Mouse (Mus musculus) heart, adult 2 months (tissue): ENCODE measurements around the gene Nr2c1. TPM values are rescaled to one million over a fixed set of nuclear protein-coding genes. Genes with fewer than 3 reads are reported as not detected.

ENCODE experiments used
- DNase-seq, 2 experiments: peaks; one replicate each; pipeline ENCODE4 v3.0.0; 2021
- H3K27ac ChIP-seq: fragments of 200-600 bp; 2 replicates; pipeline ENCODE4 v1.8.1; 2022
- H3K27me3 ChIP-seq: fragments of 200-500 bp; 2 replicates; pipeline ENCODE4 v1.6.1; 2012; ENCODE audit warnings: mild to moderate bottlenecking, low read length, inconsistent platforms, mixed read lengths; ENCODE audit not compliant: control insufficient read depth, insufficient read depth
- H3K36me3 ChIP-seq: fragments of 200-500 bp; 2 replicates; pipeline ENCODE4 v1.6.1; 2012; ENCODE audit warnings: low read length, inconsistent platforms; ENCODE audit not compliant: control insufficient read depth, insufficient read depth
- H3K4me1 ChIP-seq: fragments of 200-500 bp; 2 replicates; pipeline ENCODE4 v1.6.1; 2011; ENCODE audit warnings: low read length; ENCODE audit not compliant: control insufficient read depth, insufficient read depth
- H3K4me3 ChIP-seq: fragments of 200-600 bp; 2 replicates; pipeline ENCODE4 v1.8.1; 2022
- H3K79me2 ChIP-seq: fragments of 200-500 bp; replicated peaks from 2 replicates; pipeline ENCODE4 v1.6.1; 2012; ENCODE audit warnings: mild to moderate bottlenecking, inconsistent platforms, low read length, moderate library complexity, mixed read lengths; ENCODE audit not compliant: control insufficient read depth, insufficient read depth
- H3K9ac ChIP-seq: fragments of 200-500 bp; 2 replicates; pipeline ENCODE4 v1.6.1; 2012; ENCODE audit warnings: low read depth, mild to moderate bottlenecking, control low read depth, inconsistent platforms, low read length, mixed read lengths
- CTCF ChIP-seq: fragments of 200-600 bp; IDR thresholded peaks from 2 replicates; pipeline ENCODE4 v1.8.1; 2022; ENCODE audit warnings: antibody characterized with exemption, mild to moderate bottlenecking, moderate library complexity
- EP300 ChIP-seq: fragments of 200-500 bp; IDR thresholded peaks from 2 replicates; pipeline ENCODE4 v1.6.1; 2011; ENCODE audit warnings: low read depth, low read length, control low read depth; ENCODE audit not compliant: insufficient read depth
- POLR2A ChIP-seq: fragments of 200-500 bp; IDR thresholded peaks from 2 replicates; pipeline ENCODE4 v1.6.1; 2011; ENCODE audit warnings: mild to moderate bottlenecking, low read depth, low read length, control low read depth; ENCODE audit not compliant: insufficient read depth
- WGBS: fragments of 180-500 bp; shearing (Covaris S2); methylation state at CpG from one replicate; pipeline ENCODE4 v1.1.7; 2018; 5-methylcytosine and 5-hydroxymethylcytosine counted together
- intact Hi-C: fragments of 180-260 bp; cut with DNase I; formaldehyde crosslinking; loops from one replicate; pipeline ENCODE4 v1.15.1; 2025
- polyA plus RNA-seq: library from polyadenylated mRNA; depleted of rRNA; stranded (reverse); fragments of >200 nt; gene quantifications from 2 replicates; pipeline ENCODE4 v1.2.3, GENCODE M21; 2012
- total RNA-seq, 2 experiments: library from RNA; stranded (reverse); gene quantifications; 2 replicates each; pipeline ENCODE4 v1.2.3; 2021

The Nr2c1 gene
- total and polyA plus RNA-seq, 3 experiments, result 3.3 to 6.6 (median 6.1) TPM

DNA sequence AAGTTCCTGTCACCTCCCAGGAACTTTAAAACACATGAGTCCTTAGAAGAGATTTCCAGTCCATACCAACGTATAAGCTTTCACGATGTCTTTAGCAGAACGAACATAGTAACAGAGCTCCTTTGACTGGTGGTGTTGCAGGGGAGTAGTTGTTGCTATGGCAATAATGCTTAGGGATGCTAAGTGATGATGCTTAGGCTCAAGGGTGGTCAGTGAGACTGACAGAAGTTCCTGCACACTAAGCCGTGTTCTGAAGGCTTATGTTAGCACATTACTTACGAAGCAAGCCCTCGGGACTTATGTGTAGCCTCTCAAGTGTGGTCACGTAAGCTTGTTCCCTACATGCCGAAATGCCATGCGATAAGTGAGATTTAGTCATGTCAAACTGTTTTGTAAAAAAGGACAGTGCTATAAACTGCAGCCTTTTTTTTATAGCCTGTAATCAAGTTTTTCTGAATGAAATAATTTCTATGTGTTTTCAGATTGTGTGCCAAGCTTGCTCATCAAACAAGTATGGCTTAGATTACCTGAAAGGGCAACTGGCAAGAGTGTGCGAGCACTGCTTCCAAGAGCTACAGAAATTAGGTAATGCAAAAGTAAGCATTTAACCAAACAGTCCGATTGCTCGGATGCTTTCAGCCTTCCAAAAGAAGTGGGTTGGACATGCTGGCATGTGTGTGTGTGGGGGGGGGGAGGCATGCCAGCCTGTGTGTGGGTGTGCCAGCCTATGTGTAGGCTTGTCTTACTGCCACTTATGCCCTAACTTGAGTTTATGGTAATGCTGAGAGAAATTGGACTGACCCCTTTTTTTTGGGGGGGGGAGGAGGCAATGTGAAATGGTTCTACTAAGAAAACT is 13.1 kb upstream of the Nr2c1 start:
- TF ChIP-seq CTCF (no peak), POLR2A (no peak), EP300 (no peak)
- no peak for DNase-seq
- no peaks in the 10 kb centered on the region for H3K36me3 ChIP-seq
- no peaks in the 10 kb centered on the region for H3K79me2 ChIP-seq
- H3K27ac ChIP-seq, result no peak overlapping the region
- 90% methylated on average over 12 of the region's 12 CpGs for WGBS
- no peak overlapping the region for H3K9ac ChIP-seq
- intact Hi-C loops, result no loop called here
- peaks cover 2% of the 10 kb centered on the region for H3K4me1 ChIP-seq
- no peak overlapping the region for H3K4me3 ChIP-seq
- no peaks in the 10 kb centered on the region for H3K27me3 ChIP-seq

DNA sequence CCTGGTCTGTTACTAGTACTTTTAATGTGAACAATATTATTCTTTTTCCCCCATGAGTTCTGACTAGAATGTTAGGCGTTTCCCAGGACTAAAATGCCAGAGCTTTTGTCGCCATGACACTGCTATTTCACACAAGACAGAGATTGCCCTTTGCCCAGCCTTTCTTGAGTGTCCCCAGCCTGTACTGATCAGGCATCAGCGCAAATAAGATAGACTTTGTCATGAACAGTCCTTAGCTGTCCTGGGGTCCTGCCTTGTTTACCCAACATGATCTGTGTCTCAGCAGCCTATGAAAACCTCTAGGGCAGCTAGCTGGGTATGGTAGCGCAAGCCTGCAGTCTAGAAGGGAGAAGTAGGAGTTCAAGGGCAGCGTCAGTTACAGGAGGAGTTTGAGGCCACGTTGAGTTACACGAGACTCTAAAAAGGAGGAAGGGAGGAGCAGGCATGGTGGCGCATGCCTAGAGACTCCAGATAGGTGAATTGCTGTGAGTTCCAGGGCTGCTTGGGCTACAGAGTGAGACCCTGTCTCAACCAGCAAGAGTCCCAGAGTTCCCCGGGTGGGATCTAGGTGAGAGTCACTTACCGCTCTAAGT is 8.8 kb upstream of the Nr2c1 start:
- WGBS, result 89% methylated on average over 10 of the region's 10 CpGs
- H3K9ac ChIP-seq, result no peak overlapping the region
- no peak for DNase-seq
- intact Hi-C loops, result no loop called here
- no peaks in the 10 kb centered on the region for H3K36me3 ChIP-seq
- H3K4me1 ChIP-seq, result no peaks in the 10 kb centered on the region
- no peak for TF ChIP-seq POLR2A
- TF ChIP-seq CTCF, result no peak
- TF ChIP-seq EP300, result no peak
- H3K27me3 ChIP-seq, result no peaks in the 10 kb centered on the region
- no peak overlapping the region for H3K27ac ChIP-seq
- no peak overlapping the region for H3K4me3 ChIP-seq
- H3K79me2 ChIP-seq, result no peaks in the 10 kb centered on the region

DNA sequence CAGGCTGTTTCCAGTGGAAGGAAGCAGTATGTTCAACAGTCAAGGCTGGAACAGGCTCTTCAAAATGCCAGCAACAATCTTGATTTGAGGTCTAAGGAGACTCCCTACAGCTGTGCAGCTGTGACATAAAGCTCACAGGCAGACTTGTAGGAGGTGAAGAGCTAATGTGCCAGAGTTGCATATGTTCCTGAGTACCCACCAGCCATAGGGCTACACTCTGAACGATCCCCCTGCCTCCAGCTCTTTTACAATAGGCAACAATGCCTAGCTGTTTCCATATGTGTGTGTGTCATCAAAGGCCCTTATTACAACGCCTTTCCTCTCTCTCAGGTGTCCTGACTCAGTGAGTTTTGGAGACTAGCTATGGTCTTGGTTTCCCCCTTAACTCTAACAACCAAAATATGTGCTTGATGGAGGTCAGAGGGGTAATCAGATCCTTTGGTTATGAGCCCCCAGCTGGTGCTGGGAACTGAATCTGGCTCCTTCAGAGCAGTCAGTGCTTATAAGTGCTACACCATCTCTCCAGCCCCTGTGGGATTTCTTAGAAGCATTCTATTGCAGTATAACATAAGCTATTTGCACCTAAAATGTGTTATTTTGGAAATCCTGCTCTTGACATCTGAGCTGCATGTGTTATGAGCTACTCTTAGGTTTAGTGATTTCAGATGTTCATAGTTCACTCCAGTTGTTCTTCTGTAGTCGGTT is 7.4 kb upstream of the Nr2c1 start:
- H3K4me3 ChIP-seq, result no peak overlapping the region
- no peak for DNase-seq
- intact Hi-C loops, result no loop called here
- no peaks in the 10 kb centered on the region for H3K27me3 ChIP-seq
- H3K9ac ChIP-seq, result no peak overlapping the region
- no peaks in the 10 kb centered on the region for H3K36me3 ChIP-seq
- 88% methylated on average over 3 of the region's 3 CpGs for WGBS
- H3K79me2 ChIP-seq, result no peaks in the 10 kb centered on the region
- no peak overlapping the region for H3K27ac ChIP-seq
- H3K4me1 ChIP-seq, result no peaks in the 10 kb centered on the region
- no peak for TF ChIP-seq EP300
- no peak for TF ChIP-seq POLR2A
- TF ChIP-seq CTCF, result no peak

DNA sequence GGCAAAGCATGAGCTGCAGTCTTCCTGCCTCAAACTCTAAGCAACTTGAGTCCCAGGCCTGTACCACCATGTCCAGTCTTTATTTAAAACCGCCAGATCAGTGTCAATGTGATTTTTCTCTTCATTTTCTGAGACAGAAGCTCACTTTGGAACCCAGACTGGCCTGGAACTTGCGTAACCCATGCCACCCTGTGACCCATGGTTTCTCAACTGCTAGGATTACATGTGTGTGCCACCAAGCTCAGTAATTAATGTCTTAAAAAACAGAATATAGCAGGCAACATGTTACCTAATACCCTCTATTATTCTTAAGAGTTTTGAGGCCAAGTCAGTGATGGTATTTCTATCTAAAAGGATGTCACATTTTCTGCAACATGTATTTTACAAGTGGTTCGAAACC is 5.4 kb upstream of the Nr2c1 start:
- no peaks in the 10 kb centered on the region for H3K79me2 ChIP-seq
- intact Hi-C loops, result no loop called here
- no peaks in the 10 kb centered on the region for H3K27me3 ChIP-seq
- WGBS, result 92% methylated on average over 3 of the region's 3 CpGs
- H3K27ac ChIP-seq, result no peak overlapping the region
- H3K9ac ChIP-seq, result no peak overlapping the region
- H3K4me3 ChIP-seq, result no peak overlapping the region
- H3K4me1 ChIP-seq, result no peaks in the 10 kb centered on the region; the same call in 1 of the 2 replicates
- no peaks in the 10 kb centered on the region for H3K36me3 ChIP-seq
- no peak for DNase-seq
- TF ChIP-seq CTCF (no peak), POLR2A (no peak), EP300 (no peak)

DNA sequence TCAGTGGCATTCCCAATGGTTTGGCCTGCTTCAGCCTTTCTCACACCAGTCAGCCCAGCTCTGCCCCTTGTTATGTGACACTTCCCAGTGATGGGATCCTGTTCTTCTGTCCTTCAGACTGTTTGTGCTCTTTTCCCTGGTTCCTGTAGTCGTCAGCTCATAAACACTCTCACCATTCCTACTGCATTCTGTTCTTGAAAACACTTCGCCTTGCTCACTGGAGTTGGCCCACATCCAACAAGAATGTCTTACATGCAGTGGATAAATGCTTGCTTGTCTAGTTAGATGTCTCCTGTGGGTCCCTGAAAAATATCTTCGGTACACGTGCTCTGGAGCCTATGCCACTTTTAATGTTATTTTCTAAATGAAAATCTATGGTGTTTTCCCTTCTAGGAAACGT is 3.2 kb upstream of the Nr2c1 start:
- Histone ChIP-seq H3K27me3 (no peaks in the 10 kb centered on the region), H3K4me3 (no peak overlapping the region), H3K9ac (no peak overlapping the region), H3K27ac (no peak overlapping the region), H3K4me1 (peaks cover 2% of the 10 kb centered on the region; the same call in 1 of the 2 replicates), H3K79me2 (no peaks in the 10 kb centered on the region), H3K36me3 (peaks cover 3% of the 10 kb centered on the region; the same call in 1 of the 2 replicates)
- intact Hi-C loops, result no loop called here
- no peak for TF ChIP-seq EP300
- no peak for TF ChIP-seq CTCF
- TF ChIP-seq POLR2A, result no peak
- no peak for DNase-seq
- 60% methylated on average over 5 of the region's 5 CpGs for WGBS
